Mouse (Mus musculus): Measurements from ENCODE around the gene Mark2.

DNA sequence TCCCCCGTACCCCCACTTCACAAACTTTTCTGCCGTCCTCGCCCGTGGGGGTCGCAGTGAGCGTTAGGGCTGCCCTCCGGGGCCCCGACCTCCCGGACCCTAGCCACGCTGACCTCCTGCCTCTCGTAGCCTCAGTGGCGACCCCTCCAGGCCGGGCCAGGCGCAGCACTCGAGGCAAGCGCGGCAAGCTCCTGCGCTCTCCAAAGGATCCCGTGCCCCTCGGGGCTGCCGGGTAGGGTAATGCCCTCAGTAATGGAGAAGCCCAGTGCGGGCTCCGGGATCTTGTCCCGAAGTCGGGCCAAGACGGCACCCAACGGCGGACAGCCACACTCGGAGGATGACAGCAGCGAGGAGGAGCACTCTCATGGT, 73.0 kb downstream of the Mark2 start:
- TF ChIP-seq TAL1 (IDR thresholded peaks at IDR 0.05; ENCODE audit: low read length) (no peak), GATA1 (IDR thresholded peaks at IDR 0.05; ENCODE audit: low read length) (no peak)

All from erythroblast, embryonic 14.5 days (primary cell).